ENCODE assay signal across 22 mouse cellular contexts in genomic region chr13:37816736-37817135, GRCm38 (mm10). TPM values are rescaled to one million over a fixed set of nuclear protein-coding genes. Genes with fewer than 3 reads are reported as not detected.
A peak's percentile ranks its signal among the peaks of the same experiment; 100 is the strongest.
DNase-seq lines count a peak whose midpoint lies in the region; TF ChIP-seq lines count a peak whose summit lies in the region.
"Had no signal": no experiment of that assay in that cellular context is flagged by ENCODE, and none has a peak within 500 bp of the region (broad histone marks: within the 10 kb centered on the region; RNA-seq: fewer than 3 reads in every experiment).

No protein-coding gene starts in this region.

- dilution Hi-C loops in CH12.LX (cut with MboI; ENCODE audit: extremely low pct_ligation_motif_present, extremely low pct_unique_long_range_greater_than_20kb, low sequenced_read_pairs), result no loop called here

- TF ChIP-seq EP300 in CH12.LX (IDR thresholded peaks at IDR 0.05; ENCODE audit: low read length), result no peak

- in situ Hi-C loops in CH12.LX (cut with MboI; ENCODE audit: low pct_ligation_motif_present, low pct_unique_long_range_greater_than_20kb, low sequenced_read_pairs), result no loop called here

- no peak for DNase-seq in layer of hippocampus, adult 2 months (ENCODE audit: low spot score in 2 of 2)
- no peak for DNase-seq in layer of hippocampus, adult 8-10 months (ENCODE audit: low spot score in 2 of 2)
- no peak for DNase-seq in CH12.LX (ENCODE audit: extremely low read depth)
- DNase-seq in brain, adult 2 months (ENCODE audit: low read depth, low spot score), result peak; percentile 10
- DNase-seq in urinary bladder, adult 2 months (ENCODE audit: low spot score), result no peak
- DNase-seq: adrenal gland, adult 8-10 months; adrenal gland, postnatal 14 days; adrenal gland, postnatal 36 days; cerebellum, adult 11 months; cerebellum, adult 18-20 months; cerebellum, adult 8-10 months; cerebellum, adult 9-11 months; cerebellum, postnatal 14 days; cerebellum, postnatal 36 days; embryo, embryonic 11 days had no signal

- TF ChIP-seq POLR2A in CH12.LX (IDR thresholded peaks at IDR 0.05; ENCODE audit: low read depth, low read length), result no peak

- TF ChIP-seq RAD21 in CH12.LX (IDR thresholded peaks at IDR 0.05; ENCODE audit: low read depth, low read length), result no peak

- no peaks in the 10 kb centered on the region for H3K36me3 ChIP-seq in CH12.LX (replicated peaks in 1 of 2; ENCODE audit: control insufficient read depth in 1 of 2, insufficient read depth in 1 of 2, low read length in 1 of 2)
- H3K36me3 ChIP-seq: embryonic facial prominence, embryonic 13.5 days; embryonic facial prominence, embryonic 15.5 days; forebrain, embryonic 10.5 days; forebrain, embryonic 12.5 days; G1E had no signal

- H3K4me1 ChIP-seq in CH12.LX (ENCODE audit: control insufficient read depth in 1 of 2, insufficient read depth in 2 of 2), result peaks cover 0 to 5% of the 10 kb centered on the region in 2 experiments; a peak in 1 of 4 replicates

- H3K27me3 ChIP-seq in CH12.LX (replicated peaks), result peaks cover 5% of the 10 kb centered on the region
- H3K27me3 ChIP-seq: embryonic facial prominence, embryonic 13.5 days; embryonic facial prominence, embryonic 15.5 days; Patski had no signal

- no peaks in the 10 kb centered on the region for H3K79me2 ChIP-seq in CH12.LX (replicated peaks; ENCODE audit: control insufficient read depth, extremely low read depth, insufficient read depth, poor library complexity, severe bottlenecking)

- no peaks in the 10 kb centered on the region for H3K9me3 ChIP-seq in CH12.LX (replicated peaks; ENCODE audit: low read length)
- H3K9me3 ChIP-seq: embryonic facial prominence, embryonic 13.5 days; embryonic facial prominence, embryonic 15.5 days; forebrain, embryonic 10.5 days; forebrain, embryonic 12.5 days; G1E had no signal

- no peak overlapping the region for H3K4me3 ChIP-seq in layer of hippocampus, adult 2 months
- no peak overlapping the region for H3K4me3 ChIP-seq in CH12.LX (replicated peaks in 1 of 3; ENCODE audit: low read depth in 2 of 3, low read length in 2 of 3, poor library complexity in 1 of 3)
- H3K4me3 ChIP-seq: embryonic facial prominence, embryonic 13.5 days; embryonic facial prominence, embryonic 15.5 days; erythroblast, embryonic 14.5 days; forebrain, embryonic 10.5 days; forebrain, embryonic 12.5 days had no signal

- TF ChIP-seq CTCF in layer of hippocampus, adult 2 months (conservative IDR thresholded peaks at IDR 0.05), result no peak
- no peak for TF ChIP-seq CTCF in CH12.LX (conservative IDR thresholded peaks at IDR 0.05 in 1 of 2, IDR thresholded peaks at IDR 0.05 in 1 of 2; ENCODE audit: low read depth in 2 of 2, low read length in 2 of 2)

- H3K9ac ChIP-seq in CH12.LX (ENCODE audit: insufficient read depth, low read depth), result no peak overlapping the region
- H3K9ac ChIP-seq: embryonic facial prominence, embryonic 13.5 days; embryonic facial prominence, embryonic 15.5 days; forebrain, embryonic 12.5 days had no signal

- H3K27ac ChIP-seq in layer of hippocampus, adult 2 months, result 0 out of 2 replicates have a peak overlapping the region, but pooled peaks have one; percentile 18
- H3K27ac ChIP-seq in CH12.LX (ENCODE audit: insufficient read depth, low read depth), result no peak overlapping the region
- H3K27ac ChIP-seq: embryonic facial prominence, embryonic 13.5 days; embryonic facial prominence, embryonic 15.5 days; forebrain, embryonic 10.5 days; forebrain, embryonic 12.5 days had no signal

- H3K4me2 ChIP-seq in CH12.LX (ENCODE audit: insufficient read depth, low read depth, poor library complexity, severe bottlenecking), result 0 out of 2 replicates have a peak overlapping the region, but pooled peaks have one; percentile 10
- H3K4me2 ChIP-seq: embryonic facial prominence, embryonic 13.5 days; embryonic facial prominence, embryonic 15.5 days; forebrain, embryonic 12.5 days had no signal

TF ChIP-seq in CH12.LX, 34 proteins besides CTCF, POLR2A, EP300 and RAD21:
- TF ChIP-seq MAZ (IDR thresholded peaks at IDR 0.05; ENCODE audit: low read depth, low read length) (no peak), CHD1 (IDR thresholded peaks at IDR 0.05; ENCODE audit: low read depth, low read length) (no peak)

RNA-seq across cellular contexts. Expression of gene Rreb1, which starts 38.5 kb away (rescaled TPM):
- 100 to 1,000 TPM in 1 of 2 experiments, 10 to 100 TPM in 1; 74.1 to 104 TPM for total RNA-seq in layer of hippocampus, adult 2 months (2021)
- total RNA-seq in layer of hippocampus, adult 8-10 months (2022), result 10 to 100 TPM; 70.8 to 99.4 (median 89.0) TPM
- 5.3 TPM in 2 replicates for total RNA-seq in CH12.LX (2012; rRNA removed)
- total RNA-seq in CH12.LX (2014; rRNA removed), result 1.0 and 1.4 TPM in 2 replicates
- 7.4 and 10.2 TPM in 2 replicates for polyA plus RNA-seq in CH12.LX (2012; ENCODE audit: insufficient read length, low read depth)
- 11.9 and 19.0 TPM in 2 replicates for polyA plus RNA-seq in urinary bladder, adult 2 months (2012; rRNA removed)

Comparison
In these comparisons a context has a peak if more than half of its experiments do, and no peak if none do; other contexts are left out.
1. RNA of gene Rreb1, which starts 38.5 kb away (total RNA-seq): 74.1 to 104 TPM in layer of hippocampus, adult 2 months and 70.8 to 99.4 TPM in layer of hippocampus, adult 8-10 months; 1.0 to 5.3 TPM in CH12.LX; every median in the first group is over 10 times any median in the second.